Mouse (Mus musculus) adrenal gland (tissue): Measurements from ENCODE around the gene Notch2.

ENCODE experiments used
- intact Hi-C: fragments of 180-260 bp; cut with DNase I; formaldehyde crosslinking; loops from one replicate; pipeline ENCODE4 v1.15.1; 2025

Notch2 gene

GRCm38 (mm10) chr3:97993920-97994545 lies 19.3 kb upstream of the Notch2 start:
- intact Hi-C loops, result no loop called here

DNA sequence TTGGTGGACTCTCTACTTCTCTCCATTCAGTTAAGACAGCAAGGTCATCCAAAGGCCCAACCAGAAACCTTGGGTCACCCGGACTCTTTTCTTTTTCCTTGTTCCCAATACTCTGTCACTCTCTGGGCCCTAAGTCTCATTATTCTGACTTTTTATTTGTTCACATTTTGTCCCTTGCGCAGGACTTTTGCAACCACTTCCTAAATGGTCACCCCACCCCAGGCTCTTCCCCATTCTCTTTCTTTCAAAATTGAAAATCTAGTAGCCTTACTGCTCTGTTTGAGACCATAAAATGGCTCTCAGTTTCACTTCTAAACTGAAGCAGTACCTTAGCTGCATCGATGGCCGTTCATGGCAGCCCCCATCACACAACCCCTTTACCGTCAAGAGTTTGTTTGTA lies 18.5 kb upstream of the Notch2 start:
- intact Hi-C loops, result no loop called here

DNA sequence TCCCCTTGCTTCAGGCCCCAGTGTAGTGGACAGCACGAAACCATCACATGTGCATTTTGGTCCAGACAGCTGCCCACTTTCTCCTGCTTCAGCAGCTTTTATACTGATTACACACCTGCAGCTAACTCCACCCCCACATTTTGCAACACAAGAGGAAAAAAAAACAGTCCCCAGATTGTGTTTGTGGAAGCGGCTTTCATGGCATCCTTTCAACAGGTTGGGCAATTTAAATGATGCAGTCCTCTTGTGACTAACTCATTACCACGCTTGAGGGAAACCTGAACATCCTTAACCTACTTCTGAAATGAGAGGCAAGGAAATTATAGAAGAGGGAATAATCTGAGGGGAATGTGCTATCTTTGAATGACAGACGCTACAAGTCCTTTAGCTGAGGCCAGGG lies 15.0 kb upstream of the Notch2 start:
- intact Hi-C loops, result no loop called here

- intact Hi-C loops, result no loop called here
Observed at GRCm38 (mm10) chr3:98003558-98003957, 9.8 kb upstream of the Notch2 start.

DNA sequence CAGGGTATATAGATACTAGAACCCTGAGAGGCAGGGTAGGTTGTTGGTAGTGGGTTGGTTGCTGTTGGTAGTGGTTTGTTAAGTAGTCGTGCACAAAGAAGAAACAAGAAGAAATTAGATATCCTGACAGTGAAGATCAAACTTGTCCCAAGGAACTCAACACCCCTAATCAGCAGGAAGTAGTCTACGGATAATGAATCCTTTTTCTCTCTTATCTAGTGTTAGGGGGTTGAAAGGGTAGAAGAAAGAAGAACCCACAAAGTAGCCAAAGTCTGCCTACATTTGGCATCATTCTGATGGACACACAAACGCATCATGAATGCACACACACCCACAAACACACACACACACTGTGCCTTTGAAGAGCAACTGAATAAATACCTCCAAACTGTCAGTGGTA lies 9.1 kb upstream of the Notch2 start:
- intact Hi-C loops, result no loop called here

DNA sequence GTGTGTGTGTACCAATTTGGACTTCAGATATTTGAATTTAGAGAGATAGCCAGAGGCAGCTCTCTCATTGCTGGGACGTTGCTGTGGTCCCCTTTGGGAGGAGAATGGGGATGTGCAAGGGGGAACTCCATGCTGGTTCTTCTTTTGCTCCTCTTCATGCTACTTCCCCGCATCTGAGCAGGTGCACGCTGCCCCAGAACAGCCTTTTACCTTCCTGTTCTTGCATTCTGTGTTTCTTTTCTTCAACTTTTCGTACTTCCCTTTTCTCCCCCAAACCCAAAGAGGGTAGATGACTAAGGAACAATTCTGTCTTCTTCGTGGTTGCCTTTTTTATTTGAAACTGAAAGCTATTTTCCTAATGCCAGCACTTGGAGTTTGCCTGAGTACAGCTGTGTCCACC lies 8.0 kb upstream of the Notch2 start:
- intact Hi-C loops, result no loop called here

GRCm38 (mm10) chr3:98006046-98006691 lies 7.2 kb upstream of the Notch2 start:
- intact Hi-C loops, result no loop called here

- intact Hi-C loops, result no loop called here
Observed at GRCm38 (mm10) chr3:98006973-98007372, 6.4 kb upstream of the Notch2 start.

GRCm38 (mm10) chr3:98008143-98008542 lies 5.2 kb upstream of the Notch2 start:
- intact Hi-C loops, result no loop called here

- intact Hi-C loops, result no loop called here
Observed at GRCm38 (mm10) chr3:98009190-98009840, 4.0 kb upstream of the Notch2 start.

DNA sequence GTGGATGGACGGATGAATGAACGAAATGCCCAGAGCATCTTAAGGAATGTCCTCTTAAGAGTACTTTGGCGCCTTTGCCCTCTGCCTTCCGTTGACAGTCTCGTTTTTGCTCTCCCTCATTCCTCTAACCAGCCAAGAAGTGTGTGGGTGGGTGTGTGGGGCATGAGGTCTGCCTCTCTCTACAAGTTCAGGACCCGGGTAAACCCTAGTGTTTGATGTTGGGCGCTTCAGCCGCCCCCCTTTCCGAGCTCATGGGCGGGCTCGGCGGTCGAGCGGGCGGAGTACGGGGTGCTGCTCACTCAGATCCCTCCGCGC lies 284 bp upstream of the Notch2 start:
- intact Hi-C loops, result loop anchor here (5.0 kb wide), 1 partner anchor 49 kb away; no protein-coding TSS in a partner anchor

DNA sequence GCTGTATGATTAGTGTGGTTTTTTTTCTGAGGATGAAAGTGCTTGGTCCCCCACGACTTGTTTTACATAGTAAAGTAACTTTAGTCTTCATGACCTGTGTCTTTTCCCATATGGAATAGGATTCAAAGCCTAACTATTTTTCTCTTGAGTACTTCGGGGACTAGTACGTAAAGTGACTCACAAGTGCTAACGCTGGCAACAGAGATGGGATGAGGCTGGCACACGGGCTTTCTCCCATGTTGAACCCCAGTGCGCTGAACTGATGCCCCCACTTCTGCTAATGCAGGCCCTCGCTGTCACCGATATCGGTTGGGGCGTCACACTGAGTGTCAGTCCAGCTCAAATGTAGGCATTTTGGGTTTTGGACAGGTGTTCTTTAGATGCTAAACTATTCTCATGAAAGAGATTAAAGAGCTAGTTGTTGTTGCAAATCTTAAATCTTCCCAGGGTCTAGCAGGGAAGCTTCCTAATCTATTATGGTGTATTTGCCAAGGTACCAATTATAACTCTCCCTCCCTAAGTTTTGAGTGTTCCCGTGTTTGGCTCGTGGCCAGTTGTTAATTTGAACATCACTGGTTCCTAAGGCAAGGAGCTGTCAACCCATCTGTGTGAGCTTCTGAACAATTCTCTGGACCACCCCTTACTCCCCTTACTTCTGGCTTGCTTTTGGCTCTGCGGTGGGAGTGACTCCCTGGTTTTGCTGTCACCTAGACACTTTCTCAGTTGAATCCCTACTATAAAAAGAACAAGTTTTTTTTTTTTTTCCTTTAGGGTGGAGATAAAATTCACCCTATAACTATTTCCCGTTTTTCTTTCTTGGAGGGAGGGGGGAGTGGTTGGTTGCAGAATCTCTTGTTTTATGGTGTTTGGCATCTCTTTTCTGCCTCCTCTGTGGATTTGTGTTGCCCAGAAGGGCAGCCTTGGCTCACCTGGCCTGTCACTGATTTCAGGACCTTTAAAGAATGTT lies 2.2 kb downstream of the Notch2 start:
- intact Hi-C loops, result no loop called here

- intact Hi-C loops, result no loop called here
Observed at GRCm38 (mm10) chr3:98016901-98017591, 3.7 kb downstream of the Notch2 start.

DNA sequence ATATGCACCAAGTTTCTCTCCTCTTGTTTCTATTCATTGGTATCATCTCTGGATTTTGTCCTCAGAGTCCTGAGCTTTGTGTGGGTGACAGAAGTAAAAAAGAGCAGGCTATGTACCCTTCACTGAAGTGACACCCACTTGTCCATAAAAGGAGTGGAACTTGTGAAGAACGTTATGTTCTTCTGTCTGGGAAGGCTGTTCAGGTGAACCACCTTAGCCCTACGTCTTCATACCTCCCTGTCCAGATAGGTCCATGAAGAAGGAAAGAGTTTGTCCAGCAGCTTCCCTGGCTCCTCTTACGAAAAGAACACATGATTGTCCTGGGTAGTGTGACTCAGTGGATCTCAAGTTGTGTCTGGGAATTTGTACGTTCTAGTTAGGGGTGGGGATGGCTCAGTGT lies 4.9 kb downstream of the Notch2 start:
- intact Hi-C loops, result no loop called here

DNA sequence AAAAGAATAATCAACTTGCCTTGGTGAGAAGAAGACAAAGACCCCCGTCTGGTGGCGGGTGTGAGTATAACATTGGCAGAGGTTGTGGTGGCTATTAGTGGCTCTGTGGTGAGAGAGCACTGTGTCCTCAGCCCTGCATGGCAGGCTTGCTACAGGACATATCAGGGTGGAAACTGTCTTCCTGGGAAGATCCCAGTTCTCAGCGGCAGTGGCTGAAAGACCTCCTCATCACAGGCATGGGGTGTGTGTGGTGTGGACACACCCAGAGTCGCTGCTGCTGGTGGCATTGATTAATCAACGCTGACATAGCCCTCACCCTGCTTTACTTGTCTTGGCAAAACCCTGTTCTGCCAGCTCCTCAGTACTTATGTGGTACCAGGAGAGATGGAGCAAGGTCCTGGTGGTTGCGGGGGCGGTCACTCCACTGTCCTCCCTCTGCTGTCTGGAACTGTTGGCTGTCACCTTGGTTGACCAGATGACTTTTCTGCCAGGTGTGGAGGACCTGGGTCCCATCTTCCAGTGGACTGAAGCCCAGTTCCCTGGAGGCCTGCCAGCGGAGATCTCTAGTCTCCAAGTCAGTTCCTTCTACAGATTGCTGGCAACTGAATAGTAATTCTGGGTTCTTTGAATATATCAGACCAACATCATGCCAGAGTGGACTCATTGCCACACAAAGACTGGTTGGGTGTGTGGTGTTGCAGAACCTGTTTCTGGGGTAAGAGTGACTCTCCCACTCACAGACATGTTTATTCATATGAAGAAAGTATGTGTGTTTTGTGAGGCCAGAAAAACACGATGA lies 7.3 kb downstream of the Notch2 start:
- intact Hi-C loops, result no loop called here

GRCm38 (mm10) chr3:98024288-98024848 lies 11.0 kb downstream of the Notch2 start:
- intact Hi-C loops, result no loop called here

GRCm38 (mm10) chr3:98025521-98025920 lies 12.2 kb downstream of the Notch2 start:
- intact Hi-C loops, result no loop called here

DNA sequence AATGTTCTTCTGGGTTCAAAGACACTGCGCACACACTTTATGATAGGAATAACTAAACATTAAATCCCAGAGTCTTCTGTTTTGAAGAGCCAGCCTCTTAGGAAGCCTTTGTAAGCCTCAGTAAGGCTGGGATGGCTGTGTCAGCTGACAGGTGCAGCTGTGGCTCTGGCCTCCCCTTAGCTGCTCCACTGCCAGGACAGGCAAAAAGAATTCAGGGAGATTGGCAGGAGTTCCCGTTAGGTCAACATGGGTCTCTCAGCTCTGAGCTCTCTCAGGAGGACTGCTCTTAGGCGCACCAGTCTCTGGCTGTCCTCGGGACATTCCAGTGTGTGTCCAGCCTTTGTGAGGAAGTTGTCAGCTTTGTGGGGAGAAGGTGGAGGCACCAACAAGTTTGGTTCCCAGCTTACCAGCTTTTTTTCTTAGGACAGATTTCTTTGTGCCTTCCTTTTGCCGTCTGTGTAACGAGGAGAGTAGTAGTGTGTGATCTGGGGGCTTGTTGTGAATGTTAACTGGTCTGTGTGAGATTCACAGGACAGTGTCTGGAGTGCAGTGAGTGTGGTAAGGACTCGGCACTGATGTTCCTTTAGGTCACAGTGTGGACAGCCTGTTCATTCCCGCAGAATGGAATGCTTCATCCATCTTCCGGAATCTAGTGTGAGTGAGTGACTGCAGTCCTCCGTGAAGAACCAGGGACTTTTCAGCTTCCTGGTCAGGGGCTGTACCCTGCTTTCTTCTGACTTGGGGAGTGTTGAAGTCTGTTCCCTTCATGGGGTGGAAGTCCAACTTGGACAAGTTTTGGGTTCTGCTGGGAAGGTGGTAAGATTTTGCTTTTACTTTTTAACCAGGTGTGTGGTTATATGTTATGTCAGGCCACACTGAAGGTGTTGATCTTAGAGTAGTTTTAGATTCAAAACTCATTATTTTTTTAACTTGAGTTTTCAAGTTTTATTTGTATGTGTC lies 12.9 kb downstream of the Notch2 start:
- intact Hi-C loops, result no loop called here

- intact Hi-C loops, result no loop called here
Observed at GRCm38 (mm10) chr3:98027371-98027774, 14.0 kb downstream of the Notch2 start.
